Mouse (Mus musculus) Patski (cell line): ENCODE results near the gene Pcgf3. TPM values are rescaled to one million over a fixed set of nuclear protein-coding genes. Genes with fewer than 3 reads are reported as not detected.

ENCODE experiments used
- ATAC-seq: fragments of 100-300 bp; one replicate; pipeline ENCODE4 v1.8.0; 2021
- CTCF ChIA-PET: fragments of 350-600 bp; sonication (Branson Sonifier 250); formaldehyde crosslinking; loops from one replicate; lab custom pipeline; 2022; ENCODE audit warnings: inconsistent platforms; lab: Charles Lee
- POLR2A ChIA-PET: fragments of 350-600 bp; sonication (Branson Sonifier 250); formaldehyde crosslinking; loops from one replicate; lab custom pipeline; 2022; ENCODE audit warnings: antibody characterized with exemption, inconsistent platforms; lab: Charles Lee
- DNase-seq: peaks from one replicate; pipeline ENCODE4 v3.0.0-alpha.2; 2011; ENCODE audit warnings: low read depth, low spot score
- H3K27me3 ChIP-seq: fragments of 371-371 bp; one replicate; pipeline ENCODE4 v1.5.1; 2021
- CTCF ChIP-seq: fragments of 100-300 bp; IDR thresholded peaks from one replicate; pipeline ENCODE4 v1.5.1; 2021
- in situ Hi-C: fragments of 300-500 bp; cut with MboI; formaldehyde crosslinking; loops from 3 replicates; pipeline ENCODE4 v1.11.1; 2018; ENCODE audit warnings: low pct_unique_long_range_greater_than_20kb, mixed read lengths
- polyA plus RNA-seq: library from polyadenylated mRNA; unstranded; gene quantifications from one replicate; pipeline ENCODE4 v1.2.3, GENCODE M21; 2021

Pcgf3 gene
- 42.5 TPM for polyA plus RNA-seq

GRCm38 (mm10) chr5:108461082-108462065 is at the start of gene Pcgf3:
Gene Pcgf3 (plus strand): TSS chr5:108461232.
- DNase-seq: peak; percentile 74
- peak; percentile 92 for ATAC-seq
- peaks cover 4% of the 10 kb centered on the region for H3K27me3 ChIP-seq
- POLR2A ChIA-PET: interaction anchor here (0.6 to 0.7 kb wide), 2 partner anchors 11 to 43 kb away, joined by 3 read pairs; no protein-coding TSS in a partner anchor
- in situ Hi-C loops: no loop called here
- no peak for TF ChIP-seq CTCF
- CTCF ChIA-PET: interaction anchor here (1.3 kb wide), 1 partner anchor 27 kb away, joined by 4 read pairs; the partner anchor contains the start of gene Atp5k

GRCm38 (mm10) chr5:108414711-108415110 is 46.3 kb upstream of the Pcgf3 start:
- peaks cover 6% of the 10 kb centered on the region for H3K27me3 ChIP-seq
- in situ Hi-C loops: no loop called here
- ATAC-seq (no peak), DNase-seq (no peak)
- POLR2A ChIA-PET: no interaction called here
- no peak for TF ChIP-seq CTCF
- CTCF ChIA-PET: interaction anchor here (0.7 to 1.2 kb wide), 2 partner anchors 9 to 38 kb away, joined by 3 read pairs; no protein-coding TSS in a partner anchor

- DNase-seq: no peak
- ChIA-PET CTCF (no interaction called here), POLR2A (no interaction called here)
- no peak for TF ChIP-seq CTCF
- ATAC-seq: no peak
- in situ Hi-C loops: no loop called here
- no peaks in the 10 kb centered on the region for H3K27me3 ChIP-seq
Measured at GRCm38 (mm10) chr5:108422741-108423140, 38.3 kb upstream of the Pcgf3 start.

GRCm38 (mm10) chr5:108423427-108423826 is 37.6 kb upstream of the Pcgf3 start:
- CTCF ChIA-PET: no interaction called here

GRCm38 (mm10) chr5:108427186-108427585 is 33.8 kb upstream of the Pcgf3 start:
- peak; percentile 94 for TF ChIP-seq CTCF
- H3K27me3 ChIP-seq: no peaks in the 10 kb centered on the region
- in situ Hi-C loops: loop anchor here (5.0 kb wide), 1 partner anchor 225 kb away; no protein-coding TSS in a partner anchor
- peak; percentile 86 for ATAC-seq
- POLR2A ChIA-PET: no interaction called here
- CTCF ChIA-PET: interaction anchor here (1.0 to 1.3 kb wide), 4 partner anchors 11 to 224 kb away, joined by 3 read pairs; no protein-coding TSS in a partner anchor
- no peak for DNase-seq

More at GRCm38 (mm10) chr5:108423427-108423826, 37.6 kb upstream of the Pcgf3 start:
- POLR2A ChIA-PET: no interaction called here
- TF ChIP-seq CTCF: no peak
- no peak for DNase-seq
- ATAC-seq: no peak
- in situ Hi-C loops: no loop called here
- H3K27me3 ChIP-seq: no peaks in the 10 kb centered on the region

GRCm38 (mm10) chr5:108431196-108431595 is 29.8 kb upstream of the Pcgf3 start:
- in situ Hi-C loops: no loop called here
- no peak for ATAC-seq
- CTCF ChIA-PET: interaction anchor here (1.3 to 1.8 kb wide), 2 partner anchors 221 to 233 kb away, joined by 3 to 5 read pairs; no protein-coding TSS in a partner anchor
- DNase-seq: no peak
- H3K27me3 ChIP-seq: no peaks in the 10 kb centered on the region
- TF ChIP-seq CTCF: no peak
- POLR2A ChIA-PET: interaction anchor here (0.5 kb wide), 1 partner anchor 429 kb away, joined by 4 read pairs; no protein-coding TSS in a partner anchor

GRCm38 (mm10) chr5:108433804-108434587 is 27.0 kb upstream of the Pcgf3 start, which contains the start of gene Atp5k:
Gene Atp5k (minus strand): TSS chr5:108434448.
- peak; percentile 71 for DNase-seq
- ChIA-PET CTCF (interaction anchor here (0.6 to 2.2 kb wide), 13 partner anchors 9 to 235 kb away, joined by 3 to 7 read pairs (median 3); no protein-coding TSS in a partner anchor), POLR2A (interaction anchor here (1.1 to 1.2 kb wide), 2 partner anchors 14 to 20 kb away, joined by 3 read pairs; no protein-coding TSS in a partner anchor)
- in situ Hi-C loops: no loop called here
- TF ChIP-seq CTCF: peak; percentile 98
- no peaks in the 10 kb centered on the region for H3K27me3 ChIP-seq
- ATAC-seq: peak; percentile 89

GRCm38 (mm10) chr5:108436101-108436500 is 24.9 kb upstream of the Pcgf3 start:
- ChIA-PET POLR2A (no interaction called here), CTCF (interaction anchor here (0.7 kb wide), 1 partner anchor 15 kb away, joined by 3 read pairs; no protein-coding TSS in a partner anchor)
- TF ChIP-seq CTCF: no peak
- DNase-seq: no peak
- H3K27me3 ChIP-seq: no peaks in the 10 kb centered on the region
- in situ Hi-C loops: no loop called here
- no peak for ATAC-seq

GRCm38 (mm10) chr5:108446973-108447372 is 14.1 kb upstream of the Pcgf3 start:
- POLR2A ChIA-PET: interaction anchor here (1.0 kb wide), 1 partner anchor 13 kb away, joined by 3 read pairs; the partner anchor contains the start of gene Atp5k
- CTCF ChIA-PET: interaction anchor here (1.1 kb wide), 1 partner anchor 13 kb away, joined by 3 read pairs; the partner anchor contains the start of gene Atp5k
- ATAC-seq (no peak), DNase-seq (no peak)
- in situ Hi-C loops: no loop called here
- no peaks in the 10 kb centered on the region for H3K27me3 ChIP-seq
- TF ChIP-seq CTCF: no peak
